Mouse (Mus musculus): Measurements from ENCODE around the gene Glb1.
"Not testable (repeated sequence)": the region's sequence is repeated elsewhere in the genome, so short reads cannot be mapped to it uniquely, and the experiment has no call there.

Glb1 gene

DNA sequence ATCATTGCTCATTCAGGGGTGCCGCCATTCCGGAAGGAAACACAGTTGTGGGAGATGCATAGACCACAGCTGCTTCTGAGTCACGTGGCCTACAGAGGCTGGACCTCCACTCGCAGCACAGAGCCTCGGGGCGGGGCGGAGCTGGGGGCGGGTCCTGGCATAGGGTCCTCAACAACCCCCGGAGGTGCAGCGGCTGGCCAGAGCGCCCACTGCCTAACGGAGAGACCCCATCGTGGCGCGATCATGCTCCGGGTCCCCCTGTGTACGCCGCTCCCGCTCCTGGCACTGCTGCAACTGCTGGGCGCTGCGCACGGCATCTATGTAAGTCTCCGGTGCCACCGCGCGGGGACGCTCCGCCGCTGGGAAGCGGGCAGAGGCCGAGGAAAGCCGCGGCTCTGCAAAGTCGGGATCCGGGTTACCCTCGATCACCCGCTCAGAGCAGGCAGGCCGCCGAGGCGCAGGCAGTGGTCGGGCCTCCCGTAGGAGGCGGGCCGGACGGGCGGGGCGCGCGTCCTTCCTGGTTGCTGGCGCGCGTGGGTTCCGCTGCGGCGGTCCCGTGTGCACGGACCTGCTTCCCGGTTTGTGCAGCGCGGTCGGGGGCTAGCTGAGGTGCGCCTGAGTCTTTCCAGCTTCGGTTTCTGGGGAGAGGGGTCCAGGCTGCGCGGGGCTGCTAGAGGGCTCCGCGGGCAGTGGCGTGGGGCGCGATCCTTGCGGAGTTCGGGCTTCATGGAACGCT is at the start of gene Glb1, which contains the start of gene Tmppe:
Gene Glb1 (plus strand): TSS at position 128 of the 736 bp plus-strand sequence.
Gene Tmppe (plus strand): TSS at position 157 of the 736 bp plus-strand sequence.
- DNase-seq (ENCODE audit: low spot score in 2 of 2): peak; percentile 77 to 83

- DNase-seq (ENCODE audit: low spot score in 2 of 2): peak; percentile 48 to 59
Measured at GRCm38 (mm10) chr9:114367783-114368470, 32.9 kb upstream of the Glb1 start.

DNA sequence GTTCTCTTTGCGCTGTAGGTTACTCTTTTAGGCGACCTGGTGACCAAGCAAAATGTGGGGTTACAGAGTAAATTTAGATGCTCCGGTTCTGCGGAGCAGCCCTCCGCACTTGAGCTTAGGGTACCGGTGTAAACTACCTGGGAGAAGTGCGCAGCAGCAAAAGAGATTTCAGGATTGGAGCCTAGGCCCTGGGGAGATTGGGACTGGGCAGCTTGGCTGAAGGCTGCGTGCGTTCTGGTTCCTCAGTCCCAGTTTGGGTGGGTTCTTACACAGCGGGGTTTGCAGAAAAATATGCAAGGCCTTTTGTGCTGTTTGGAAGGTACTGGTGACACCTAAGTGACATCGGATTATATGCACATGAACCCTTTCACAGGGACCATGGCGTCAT is 32.4 kb upstream of the Glb1 start:
- DNase-seq (ENCODE audit: low spot score in 2 of 2): no peak

DNA sequence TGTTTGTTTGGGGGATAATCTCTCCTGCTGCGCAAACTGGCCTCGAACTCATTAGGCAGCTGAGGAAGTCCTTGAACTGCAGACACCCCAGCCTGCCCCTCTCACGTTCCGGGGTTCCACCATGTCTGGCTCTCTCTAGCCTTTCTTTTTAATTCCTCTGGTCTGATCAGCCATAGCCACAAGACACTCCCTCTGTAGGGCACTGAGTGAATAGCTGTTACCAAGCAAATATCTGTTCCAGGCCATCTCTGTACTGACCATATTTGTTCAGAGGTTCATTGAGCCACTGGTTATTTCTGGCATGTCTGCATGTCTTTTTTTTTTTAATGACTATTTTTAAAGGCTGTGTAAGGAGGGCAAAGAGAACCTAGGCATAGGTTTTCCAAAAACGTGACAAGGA is 31.5 kb upstream of the Glb1 start:
- not testable (repeated sequence) for DNase-seq (ENCODE audit: low spot score in 2 of 2)

DNA sequence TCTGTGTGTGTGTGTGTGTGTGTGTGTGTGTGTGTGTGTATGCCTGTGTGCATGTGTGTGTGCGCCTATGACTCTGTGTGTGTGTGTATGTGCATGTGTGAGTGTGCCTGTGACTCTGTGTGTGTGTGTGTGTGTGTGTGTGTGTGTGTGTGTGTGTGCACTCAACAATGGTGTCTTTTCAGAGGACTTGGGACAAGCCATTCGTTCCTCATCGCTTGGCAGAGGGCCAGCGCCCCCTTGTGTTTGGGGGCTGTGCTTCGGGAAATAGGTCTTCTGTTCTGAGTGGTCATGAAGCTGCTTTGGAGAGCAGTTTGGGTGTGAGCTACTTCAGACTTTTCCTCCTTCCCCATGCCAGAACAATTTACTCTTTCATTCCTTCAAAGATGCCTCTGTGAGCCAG is 29.2 kb upstream of the Glb1 start:
- DNase-seq (ENCODE audit: low spot score in 2 of 2): peak in 1 of 2 experiments; percentile 62

DNA sequence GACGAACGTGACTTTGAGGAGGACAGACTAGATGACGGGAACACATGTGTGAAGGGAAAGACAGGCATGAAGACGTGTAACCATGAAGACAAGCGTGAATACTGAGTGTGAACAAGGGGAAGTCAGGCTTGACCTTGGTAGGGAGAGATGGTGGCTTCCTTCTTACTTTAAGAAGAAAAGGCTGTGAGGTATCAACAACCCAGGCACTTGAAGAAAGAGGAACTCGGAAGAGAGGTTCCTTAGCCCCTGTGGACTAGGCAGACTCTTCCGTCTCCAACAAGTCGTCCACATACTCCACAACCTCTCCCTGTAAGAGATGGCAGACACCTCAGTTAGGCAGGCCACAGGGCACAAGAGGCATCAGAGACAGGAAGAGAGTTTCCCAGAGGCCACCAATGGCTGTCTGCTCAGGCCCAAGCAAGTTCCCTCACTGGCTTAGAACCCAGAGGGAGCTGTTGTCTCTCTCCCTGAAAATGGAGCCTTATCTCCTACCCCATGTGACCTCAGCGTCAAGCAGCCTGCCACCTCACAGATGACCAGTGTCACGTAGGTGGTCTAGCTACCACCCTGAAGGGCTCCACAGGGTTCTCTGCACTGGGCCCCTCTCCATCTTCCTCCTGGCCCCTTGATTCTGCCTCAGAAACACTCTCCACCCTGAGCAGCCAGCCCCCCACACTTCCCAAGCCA is 25.5 kb upstream of the Glb1 start:
- DNase-seq (ENCODE audit: low spot score in 2 of 2): no peak

DNA sequence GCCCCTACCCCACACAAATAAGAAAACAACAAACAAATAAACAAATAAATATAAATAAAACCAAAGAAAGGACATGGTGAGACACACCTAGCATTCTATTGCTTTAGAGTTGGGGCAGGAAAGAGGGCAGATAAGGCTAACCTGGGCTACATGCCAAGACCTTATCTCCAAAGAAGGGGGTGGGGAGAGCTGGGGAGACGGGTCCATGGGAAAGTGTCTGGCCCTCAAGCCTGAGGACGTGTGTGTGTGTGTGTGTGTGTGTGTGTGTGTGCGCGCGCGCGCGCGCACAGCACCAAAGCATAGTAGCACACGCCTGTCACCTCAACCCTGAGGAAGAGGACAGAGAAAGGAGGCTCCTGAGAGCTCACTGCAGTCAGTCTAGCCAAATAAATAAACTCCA is 23.7 kb upstream of the Glb1 start:
- DNase-seq (ENCODE audit: low spot score in 2 of 2): no peak

DNA sequence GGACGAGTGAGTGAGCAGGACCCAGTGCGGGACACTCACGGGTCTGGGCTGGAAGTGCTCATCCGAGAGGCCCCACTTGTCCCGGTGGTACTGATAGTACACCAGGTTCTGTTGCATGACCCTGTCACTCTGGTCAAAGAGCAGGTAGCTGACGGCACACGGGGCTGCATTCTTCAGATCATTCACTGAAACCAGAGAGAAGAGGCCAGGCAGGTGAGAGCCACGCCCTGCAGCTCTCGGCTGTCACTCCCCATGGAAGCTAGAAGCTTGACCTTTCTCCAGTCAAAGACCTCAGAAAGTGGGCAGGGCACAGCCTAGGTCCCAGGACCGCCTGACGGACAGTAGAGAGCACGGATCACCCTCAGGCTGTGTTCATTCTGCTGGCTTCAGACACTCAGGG is 21.0 kb upstream of the Glb1 start:
- no peak for DNase-seq (ENCODE audit: low spot score in 2 of 2)

DNA sequence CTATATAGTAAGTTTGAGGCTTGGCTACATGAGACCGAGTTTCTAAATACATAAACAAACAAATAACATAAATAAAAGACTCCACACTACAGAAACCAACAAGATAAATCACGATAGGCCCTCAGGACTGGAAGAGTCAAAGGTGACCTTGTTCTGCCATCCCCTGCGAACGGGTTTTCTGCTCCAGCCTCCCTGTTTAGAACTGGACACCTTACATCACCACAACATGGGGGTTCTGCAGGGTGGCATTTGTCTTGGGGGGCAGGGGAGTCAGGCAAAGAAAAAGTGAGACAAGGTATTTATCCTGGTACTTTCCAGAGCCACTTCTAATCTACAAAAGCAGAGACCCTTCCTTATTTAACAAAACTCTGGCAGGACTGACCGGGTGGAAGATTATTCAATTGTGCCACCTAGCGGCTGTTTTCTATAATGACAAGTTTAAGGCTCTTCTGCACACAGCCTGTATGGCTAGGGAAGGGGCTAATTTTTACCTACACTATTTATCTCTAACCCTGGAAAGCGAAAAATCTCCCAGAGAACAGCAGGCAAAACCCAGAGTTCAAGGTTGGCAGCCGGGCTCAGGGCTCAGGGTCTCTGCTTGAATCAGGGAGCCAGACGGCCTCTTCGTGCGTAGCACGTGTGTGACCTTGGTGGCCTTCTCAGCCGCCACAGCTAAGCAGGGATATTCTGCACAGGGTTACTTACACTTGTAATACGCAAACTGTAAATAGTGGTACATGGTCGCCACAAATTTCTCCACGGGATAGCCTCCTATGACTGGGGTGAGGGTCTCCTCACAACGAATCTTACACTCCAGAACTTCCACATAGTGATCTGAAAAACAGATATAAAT is 19.8 kb upstream of the Glb1 start:
- DNase-seq (ENCODE audit: low spot score in 2 of 2): peak in 1 of 2 experiments; percentile 45

- no peak for DNase-seq (ENCODE audit: low spot score in 2 of 2)
Measured at GRCm38 (mm10) chr9:114382936-114383710, 17.8 kb upstream of the Glb1 start.

DNA sequence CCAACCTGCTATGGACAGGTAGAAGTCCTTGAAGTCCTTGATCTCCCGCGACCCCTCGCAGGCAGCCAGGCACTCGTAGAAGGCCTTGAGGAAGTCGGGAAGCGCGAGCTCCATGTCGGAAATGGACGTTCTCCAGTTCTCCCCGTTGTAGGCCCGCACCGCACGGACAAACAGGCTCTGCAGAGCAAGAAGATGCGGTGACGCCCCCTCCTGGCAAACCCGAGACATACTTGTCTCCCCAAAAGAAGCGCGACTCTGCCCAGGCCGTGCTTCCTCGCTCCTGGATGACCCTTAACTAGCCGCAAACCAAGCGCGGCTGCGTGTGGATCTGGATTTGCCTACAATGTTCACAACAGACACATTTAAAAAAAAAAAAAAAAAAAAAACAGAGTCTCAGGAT is 16.2 kb upstream of the Glb1 start:
- DNase-seq (ENCODE audit: low spot score in 2 of 2): no peak

GRCm38 (mm10) chr9:114385160-114385559 is 15.7 kb upstream of the Glb1 start:
- no peak for DNase-seq (ENCODE audit: low spot score in 2 of 2)

DNA sequence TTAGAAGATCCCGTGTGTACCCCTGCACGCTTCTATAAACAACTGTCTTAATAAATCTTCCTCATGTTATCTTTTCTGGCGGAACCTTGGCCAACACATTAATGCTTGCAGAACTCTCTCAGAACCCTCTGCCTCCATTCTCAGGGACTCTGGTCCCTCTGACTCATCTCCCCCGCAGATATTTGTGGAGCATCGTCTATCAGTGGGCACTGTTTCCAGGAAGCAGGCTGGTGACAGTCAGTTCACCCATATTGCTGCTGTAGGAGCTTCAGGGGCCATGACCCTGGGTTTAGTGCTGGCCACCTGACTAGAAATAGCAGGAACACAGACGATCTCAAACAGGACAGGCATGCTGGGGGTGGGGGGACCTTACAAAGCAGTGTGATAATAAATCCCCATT is 13.8 kb upstream of the Glb1 start:
- DNase-seq (ENCODE audit: low spot score in 2 of 2): no peak

DNA sequence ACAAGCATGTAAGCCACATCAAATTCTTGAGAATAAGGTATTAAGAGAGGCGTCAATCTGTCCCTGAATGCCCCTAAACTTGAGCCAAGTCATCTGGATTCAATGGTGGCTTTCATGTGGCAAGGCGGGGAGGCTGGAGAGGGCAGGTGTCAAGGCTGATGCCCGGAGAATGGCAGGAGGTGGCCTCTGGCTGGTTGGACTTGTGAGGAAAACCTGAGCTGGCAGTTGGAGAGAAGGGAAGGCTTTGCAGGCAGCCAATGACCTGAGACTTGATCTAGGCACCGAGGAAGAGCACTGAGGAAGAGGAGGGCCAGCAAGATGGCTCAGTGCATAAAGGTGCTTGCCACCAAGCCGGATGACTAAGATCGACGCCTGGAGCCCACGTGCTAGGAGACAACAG is 12.6 kb upstream of the Glb1 start:
- no peak for DNase-seq (ENCODE audit: low spot score in 2 of 2)

GRCm38 (mm10) chr9:114388701-114389370 is 12.0 kb upstream of the Glb1 start:
- DNase-seq (ENCODE audit: low spot score in 2 of 2): no peak

DNA sequence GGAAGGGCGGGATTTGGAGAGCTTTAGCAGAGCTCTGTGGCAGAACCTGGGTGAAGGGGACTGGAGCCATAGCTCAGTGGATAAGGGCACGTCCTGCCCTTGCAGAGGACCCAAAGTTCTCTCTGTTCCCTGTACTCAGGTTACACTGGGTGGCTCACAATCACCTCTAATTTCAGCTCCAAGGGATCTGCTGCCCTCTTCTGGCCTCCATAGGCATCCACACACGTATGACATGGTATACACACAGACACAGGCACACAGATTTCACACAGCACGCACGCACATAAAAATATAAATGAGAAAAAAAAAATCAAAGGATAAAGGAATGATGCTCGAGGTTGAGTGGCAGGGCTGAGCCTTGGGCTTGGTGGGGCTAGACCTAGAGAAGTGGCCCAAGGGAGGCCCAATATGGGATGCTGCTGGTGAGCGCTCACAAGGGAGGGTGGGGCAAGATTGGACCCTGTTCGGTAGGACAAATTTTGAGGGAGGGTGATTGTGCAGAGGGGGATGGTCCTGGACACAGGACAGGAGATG is 11.4 kb upstream of the Glb1 start:
- DNase-seq (ENCODE audit: low spot score in 2 of 2): no peak

- DNase-seq (ENCODE audit: low spot score in 2 of 2): peak; percentile 42 to 66
Measured at GRCm38 (mm10) chr9:114389905-114390748, 10.7 kb upstream of the Glb1 start, which contains the start of gene Crtap. Crtap (minus strand) TSS chr9:114390675.

DNA sequence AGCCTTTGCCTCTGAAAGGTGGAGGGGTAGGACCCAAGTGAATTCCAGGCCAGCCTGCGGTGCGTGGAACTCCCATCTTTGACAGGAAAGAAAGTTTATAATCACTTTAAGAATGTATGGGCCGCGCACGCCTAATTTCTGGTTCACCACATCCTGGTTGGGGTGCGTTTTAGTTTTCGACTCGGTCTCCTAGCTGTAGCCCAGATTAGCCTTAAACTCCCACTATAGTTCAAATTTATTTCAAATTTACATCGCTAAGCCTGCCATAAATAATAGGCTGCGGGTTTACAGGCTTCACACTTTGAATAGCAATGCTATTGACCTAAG is 10.2 kb upstream of the Glb1 start:
- no peak for DNase-seq (ENCODE audit: low spot score in 2 of 2)

DNA sequence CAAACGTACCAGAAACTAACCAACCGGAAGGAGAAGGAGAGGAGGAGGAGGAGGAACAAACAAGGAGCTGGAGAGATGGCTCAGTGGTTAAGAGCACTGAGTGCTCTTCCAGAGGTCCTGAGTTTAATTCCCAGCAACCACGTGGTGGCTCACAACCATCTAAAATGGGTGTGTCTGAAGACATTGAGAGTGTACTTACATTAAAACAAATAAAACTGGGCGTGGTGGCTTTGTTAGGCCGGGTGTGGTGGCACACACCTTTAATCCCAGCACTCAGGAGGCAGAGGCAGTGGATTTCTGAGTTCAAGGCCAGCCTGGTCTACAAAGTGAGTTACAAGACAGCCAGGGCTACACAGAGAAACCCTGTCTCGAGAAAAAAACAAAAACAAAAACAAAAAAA is 6.7 kb upstream of the Glb1 start:
- not testable (repeated sequence) for DNase-seq (ENCODE audit: low spot score in 2 of 2)

Measured in thymus, postnatal 10 days (tissue).